ENCODE assay signal across 11 mouse cellular contexts in the genomic region with DNA sequence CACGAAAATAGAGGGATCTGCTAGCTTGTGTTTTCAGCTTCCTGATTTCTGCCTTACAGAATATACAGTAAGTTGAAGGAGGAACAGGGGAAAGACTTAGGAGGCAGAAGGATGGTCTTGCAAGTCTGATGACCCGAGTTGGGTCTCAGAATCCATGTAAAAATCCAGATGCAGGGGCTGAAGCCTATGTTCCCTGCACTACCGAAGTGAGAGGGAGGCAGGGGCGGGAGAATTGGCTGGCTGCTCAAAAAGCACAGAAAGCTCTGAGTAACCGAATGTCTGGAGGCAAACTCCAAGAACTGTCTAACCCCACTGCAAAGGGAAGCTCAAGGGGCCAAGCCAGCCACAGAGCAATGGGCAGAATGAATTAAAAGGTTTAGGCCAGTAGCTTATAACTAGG. TPM values are rescaled to one million over a fixed set of nuclear protein-coding genes. Genes with fewer than 3 reads are reported as not detected.
"Had no signal": no experiment of that assay in that cellular context is flagged by ENCODE, and none has a peak within 500 bp of the region (broad histone marks: within the 10 kb centered on the region; RNA-seq: fewer than 3 reads in every experiment).

No protein-coding gene starts in this region.

- H3K27me3 ChIP-seq: liver, embryonic 15.5 days; midbrain, embryonic 13.5 days had no signal

- H3K9me3 ChIP-seq: liver, embryonic 15.5 days; midbrain, embryonic 13.5 days had no signal

- DNase-seq: kidney, adult 18-20 months; kidney, postnatal 10 days; left cerebral cortex, postnatal 4 days; lung, adult 2 months; lung, postnatal 36 days; thymus, postnatal 36 days had no signal

- ATAC-seq: inflammation-experienced regulatory T-cells, adult 6 months; lung, postnatal 0 days; midbrain, embryonic 13.5 days had no signal

- H3K4me1 ChIP-seq: liver, embryonic 15.5 days had no signal

- H3K4me3 ChIP-seq: liver, embryonic 15.5 days; midbrain, embryonic 13.5 days had no signal

- H3K36me3 ChIP-seq: liver, embryonic 15.5 days; midbrain, embryonic 13.5 days had no signal

- H3K27ac ChIP-seq: liver, embryonic 15.5 days; midbrain, embryonic 13.5 days had no signal

RNA-seq across cellular contexts. Expression of gene Wipf3, which starts 41.7 kb away (rescaled TPM):
- total RNA-seq: megakaryocyte progenitor cell, adult 5-6 weeks had no signal
